Mouse (Mus musculus) limb, embryonic 13.5 days (tissue): ENCODE results near the gene Stard8. TPM values are rescaled to one million over a fixed set of nuclear protein-coding genes. Genes with fewer than 3 reads are reported as not detected.

ENCODE experiments used
- ATAC-seq: fragments of 200-750 bp; cut with Nextera tagmentation; 2 replicates; pipeline ENCODE4 v1.8.0; 2017; ENCODE audit warnings: low read depth, moderate number of reproducible peaks, moderate TSS enrichment; ENCODE audit not compliant: low FRiP score
- H3K27ac ChIP-seq: fragments of 300-500 bp; sonication (generic); 2 replicates; pipeline ENCODE4 v1.5.1; 2015; ENCODE audit warnings: inconsistent platforms, mild to moderate bottlenecking, moderate library complexity
- H3K27me3 ChIP-seq: fragments of 300-500 bp; sonication (generic); 2 replicates; pipeline ENCODE4 v1.6.1; 2015; ENCODE audit warnings: mild to moderate bottlenecking, inconsistent platforms
- H3K36me3 ChIP-seq: fragments of 300-500 bp; sonication (generic); 2 replicates; pipeline ENCODE4 v1.6.1; 2015; ENCODE audit warnings: inconsistent platforms, mild to moderate bottlenecking, moderate library complexity
- H3K4me1 ChIP-seq: fragments of 300-500 bp; sonication (generic); 2 replicates; pipeline ENCODE4 v1.6.1; 2015; ENCODE audit warnings: inconsistent platforms
- H3K4me2 ChIP-seq: fragments of 300-500 bp; sonication (generic); replicated peaks from 2 replicates; pipeline ENCODE4 v1.6.1; 2015; ENCODE audit warnings: inconsistent platforms, mild to moderate bottlenecking, moderate library complexity
- H3K4me3 ChIP-seq: fragments of 300-500 bp; sonication (generic); 2 replicates; pipeline ENCODE4 v1.5.1; 2015; ENCODE audit warnings: moderate library complexity, mild to moderate bottlenecking, inconsistent platforms
- H3K9ac ChIP-seq: fragments of 300-500 bp; sonication (generic); 2 replicates; pipeline ENCODE4 v1.6.1; 2015; ENCODE audit warnings: mild to moderate bottlenecking, inconsistent platforms
- H3K9me3 ChIP-seq: fragments of 300-500 bp; sonication (generic); 2 replicates; pipeline ENCODE4 v1.6.1; 2016; ENCODE audit warnings: inconsistent platforms
- WGBS: fragments of 180-500 bp; shearing (Covaris S2); methylation state at CpG from one replicate; pipeline ENCODE4 v1.1.7; 2015; 5-methylcytosine and 5-hydroxymethylcytosine counted together
- polyA plus RNA-seq: library from polyadenylated mRNA; unstranded; fragments of >200 nt; fragmentation: Nextera tagmentation; extraction: Ambion mirVana; gene quantifications from 2 replicates; pipeline ENCODE4 v1.2.1, GENCODE M21; 2015

Gene Stard8
- polyA plus RNA-seq, 1 experiment from 2014 or later, result 7.1 TPM

DNA sequence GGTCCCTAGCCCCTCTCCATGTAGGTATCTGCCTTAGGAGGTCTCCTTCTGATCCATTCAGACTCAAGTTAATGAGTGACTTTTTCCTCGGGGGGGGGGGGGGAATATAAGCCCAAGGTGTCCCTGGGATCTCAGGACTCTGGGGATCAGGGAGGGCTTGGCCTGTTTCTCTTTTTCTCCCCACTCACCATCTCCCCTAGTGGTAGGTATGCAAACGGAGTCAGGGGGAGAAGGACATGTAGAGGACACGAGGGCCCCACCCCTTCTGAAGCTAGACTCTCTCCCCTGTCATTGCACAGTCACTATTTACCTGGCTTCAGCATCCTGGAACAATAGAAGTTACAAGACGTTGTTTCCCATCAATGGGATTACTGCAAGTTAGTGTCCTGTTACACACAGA, 45.1 kb downstream of the Stard8 start:
- no peak for ATAC-seq
- Histone ChIP-seq H3K27ac (no peak overlapping the region), H3K36me3 (no peaks in the 10 kb centered on the region), H3K4me1 (peaks cover 5% of the 10 kb centered on the region; the same call in 1 of the 2 replicates), H3K4me2 (no peak overlapping the region), H3K27me3 (peaks cover 64% of the 10 kb centered on the region), H3K9ac (no peak overlapping the region), H3K9me3 (no peaks in the 10 kb centered on the region), H3K4me3 (no peak overlapping the region)
- 59% methylated on average over 3 of the region's 4 CpGs for WGBS

- Histone ChIP-seq H3K9me3 (no peaks in the 10 kb centered on the region), H3K4me3 (no peak overlapping the region), H3K4me1 (peaks cover 5% of the 10 kb centered on the region; the same call in 1 of the 2 replicates), H3K27ac (no peak overlapping the region), H3K4me2 (no peak overlapping the region), H3K9ac (no peak overlapping the region), H3K27me3 (peaks cover 57% of the 10 kb centered on the region), H3K36me3 (no peaks in the 10 kb centered on the region)
- no peak for ATAC-seq
- WGBS, result 54% methylated on average over 5 of the region's 5 CpGs
These were observed 46.2 kb downstream of the Stard8 start for GRCm38 (mm10) chrX:99049247-99049646.

DNA sequence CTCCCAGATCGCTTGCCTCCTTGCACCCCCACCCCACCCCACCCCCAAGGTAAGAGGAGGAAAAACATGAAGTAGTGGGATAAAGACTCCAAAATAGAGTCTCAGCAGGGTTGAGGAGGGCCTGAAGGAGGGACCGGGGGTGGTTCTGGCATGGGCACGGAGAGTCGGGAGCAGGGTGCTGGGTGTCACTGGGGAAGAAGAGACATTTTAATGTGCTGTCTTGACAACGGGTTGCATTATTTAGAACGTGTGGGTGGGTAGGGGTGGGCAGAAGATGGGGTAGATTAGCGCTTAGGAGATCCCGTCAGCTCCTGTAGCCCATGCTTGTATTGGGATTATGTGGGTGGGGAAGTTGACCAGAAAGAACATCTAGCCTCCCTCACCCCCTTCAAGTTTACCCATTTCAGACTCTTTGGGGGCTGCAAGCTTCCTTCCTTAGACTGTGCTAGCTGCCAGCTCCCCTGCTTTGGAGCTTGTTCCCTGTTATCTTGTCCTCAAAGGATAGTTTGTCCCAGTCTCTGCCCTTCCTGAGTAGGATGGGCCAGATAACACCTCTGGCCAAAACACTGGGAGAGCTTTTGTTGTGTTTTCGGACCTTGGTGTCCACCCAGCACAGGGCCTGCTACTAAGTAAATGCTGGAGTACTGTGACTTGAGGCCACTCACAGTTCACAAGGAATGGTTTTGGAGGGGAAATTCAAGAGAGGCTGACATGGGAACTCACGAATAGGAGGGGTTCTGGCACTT, 47.9 kb downstream of the Stard8 start:
- H3K4me1 ChIP-seq, result peaks cover 5% of the 10 kb centered on the region; the same call in 1 of the 2 replicates
- no peak overlapping the region for H3K4me2 ChIP-seq
- no peaks in the 10 kb centered on the region for H3K9me3 ChIP-seq
- H3K27me3 ChIP-seq, result peaks cover 49% of the 10 kb centered on the region
- no peak overlapping the region for H3K27ac ChIP-seq
- no peak for ATAC-seq
- no peaks in the 10 kb centered on the region for H3K36me3 ChIP-seq
- H3K4me3 ChIP-seq, result no peak overlapping the region
- WGBS, result 83% methylated on average over 10 of the region's 10 CpGs
- no peak overlapping the region for H3K9ac ChIP-seq

DNA sequence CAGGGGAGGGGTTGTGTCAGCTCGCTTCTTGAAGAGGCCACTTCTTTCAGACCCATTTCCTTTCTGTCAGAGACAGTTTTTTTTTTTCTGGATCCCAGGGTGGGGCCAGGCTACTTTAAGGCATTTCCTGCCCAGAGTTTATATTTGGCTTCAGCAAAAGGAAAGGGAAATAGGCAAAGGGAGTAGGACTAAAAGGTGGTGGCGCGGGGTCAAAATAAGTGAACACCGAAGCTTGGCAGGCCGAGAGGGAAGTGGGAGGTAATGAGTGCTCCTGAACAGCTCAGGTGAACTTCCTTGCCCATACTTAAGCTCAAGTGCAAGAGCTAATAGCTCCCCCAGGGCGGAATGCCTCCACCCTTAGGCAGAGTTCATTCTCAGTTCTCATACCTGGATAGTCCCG, 49.2 kb downstream of the Stard8 start:
- no peaks in the 10 kb centered on the region for H3K9me3 ChIP-seq
- no peaks in the 10 kb centered on the region for H3K36me3 ChIP-seq
- no peak for ATAC-seq
- H3K27me3 ChIP-seq, result peaks cover 39% of the 10 kb centered on the region
- no peak overlapping the region for H3K27ac ChIP-seq
- no peak overlapping the region for H3K4me3 ChIP-seq
- WGBS, result 77% methylated on average over 7 of the region's 7 CpGs
- no peak overlapping the region for H3K9ac ChIP-seq
- H3K4me1 ChIP-seq, result no peaks in the 10 kb centered on the region
- no peak overlapping the region for H3K4me2 ChIP-seq

GRCm38 (mm10) chrX:99054512-99054911, 51.5 kb downstream of the Stard8 start:
- no peak overlapping the region for H3K4me3 ChIP-seq
- no peaks in the 10 kb centered on the region for H3K9me3 ChIP-seq
- WGBS, result 78% methylated on average over 7 of the region's 7 CpGs
- no peaks in the 10 kb centered on the region for H3K36me3 ChIP-seq
- no peak for ATAC-seq
- no peak overlapping the region for H3K4me2 ChIP-seq
- H3K9ac ChIP-seq, result no peak overlapping the region
- H3K27me3 ChIP-seq, result peaks cover 36% of the 10 kb centered on the region
- no peaks in the 10 kb centered on the region for H3K4me1 ChIP-seq
- no peak overlapping the region for H3K27ac ChIP-seq

- 50% methylated on average over 6 of the region's 6 CpGs for WGBS
- Histone ChIP-seq H3K9ac (no peak overlapping the region), H3K9me3 (no peaks in the 10 kb centered on the region), H3K36me3 (no peaks in the 10 kb centered on the region), H3K4me2 (no peak overlapping the region), H3K27ac (no peak overlapping the region), H3K27me3 (peaks cover 42% of the 10 kb centered on the region), H3K4me1 (no peaks in the 10 kb centered on the region), H3K4me3 (no peak overlapping the region)
- no peak; the same call in 1 of the 2 replicates for ATAC-seq
These were observed 54.9 kb downstream of the Stard8 start for GRCm38 (mm10) chrX:99057772-99058440.

GRCm38 (mm10) chrX:99059119-99059518, 56.1 kb downstream of the Stard8 start:
- no peak for ATAC-seq
- Histone ChIP-seq H3K4me2 (no peak overlapping the region), H3K4me1 (no peaks in the 10 kb centered on the region), H3K27ac (no peak overlapping the region), H3K9me3 (no peaks in the 10 kb centered on the region), H3K9ac (no peak overlapping the region), H3K27me3 (peaks cover 38% of the 10 kb centered on the region), H3K4me3 (no peak overlapping the region), H3K36me3 (no peaks in the 10 kb centered on the region)
- WGBS, result 26% methylated on average over 4 of the region's 4 CpGs

- ATAC-seq, result no peak
- no peaks in the 10 kb centered on the region; the same call in 1 of the 2 replicates for H3K36me3 ChIP-seq
- no peaks in the 10 kb centered on the region for H3K4me1 ChIP-seq
- H3K9ac ChIP-seq, result no peak overlapping the region
- H3K4me2 ChIP-seq, result no peak overlapping the region
- H3K27me3 ChIP-seq, result peaks cover 15% of the 10 kb centered on the region; the same call in 1 of the 2 replicates
- H3K4me3 ChIP-seq, result no peak overlapping the region
- WGBS, result 90% methylated on average over 9 of the region's 9 CpGs
- H3K27ac ChIP-seq, result no peak overlapping the region
- no peaks in the 10 kb centered on the region for H3K9me3 ChIP-seq
These were observed 62.5 kb downstream of the Stard8 start for GRCm38 (mm10) chrX:99065582-99065981.

DNA sequence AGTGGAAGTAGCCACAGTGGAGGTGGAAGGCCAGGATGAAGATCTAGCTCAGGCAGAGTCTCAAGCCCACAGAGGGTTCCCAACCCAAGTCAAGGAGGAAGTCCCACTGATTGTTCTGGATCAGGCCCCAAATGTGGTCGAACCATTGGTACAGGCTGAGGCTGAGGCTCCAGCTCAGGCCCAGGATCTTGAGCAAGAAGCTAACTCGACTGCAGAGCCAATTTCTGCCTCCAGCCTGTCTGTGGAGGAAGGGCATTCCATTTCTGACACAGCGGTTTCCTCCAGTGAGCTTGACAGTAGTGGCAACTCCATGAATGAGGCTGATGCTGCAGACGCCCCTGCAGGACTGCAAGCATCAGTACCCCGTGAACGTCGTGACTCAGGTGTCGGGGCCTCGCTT, 63.5 kb downstream of the Stard8 start:
- Histone ChIP-seq H3K4me1 (no peaks in the 10 kb centered on the region), H3K9me3 (no peaks in the 10 kb centered on the region), H3K27ac (no peak overlapping the region), H3K36me3 (no peaks in the 10 kb centered on the region; the same call in 1 of the 2 replicates), H3K4me3 (no peak overlapping the region), H3K27me3 (peaks cover 18% of the 10 kb centered on the region; the same call in 1 of the 2 replicates), H3K9ac (no peak overlapping the region), H3K4me2 (no peak overlapping the region)
- WGBS, result 82% methylated on average over 9 of the region's 9 CpGs
- no peak for ATAC-seq

DNA sequence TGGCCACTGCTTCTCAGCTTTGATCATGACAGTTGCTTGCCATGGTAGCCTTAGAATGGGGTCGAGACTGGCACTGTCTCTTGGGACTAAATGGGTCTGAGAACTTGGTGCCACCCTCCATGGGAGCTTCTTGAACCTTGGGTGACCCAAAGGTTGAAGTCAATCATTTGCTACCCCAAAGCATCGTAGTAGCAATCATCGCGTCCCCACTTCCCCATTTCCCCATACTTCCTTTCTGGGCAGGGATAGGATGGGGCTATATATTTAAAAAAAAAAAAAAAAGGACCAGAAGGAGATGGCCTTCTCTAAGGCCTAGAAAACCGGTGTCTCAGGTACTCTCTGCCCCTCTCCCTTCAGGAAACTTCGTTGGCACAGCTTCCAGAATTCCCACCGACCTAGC, 64.2 kb downstream of the Stard8 start:
- H3K4me1 ChIP-seq, result no peaks in the 10 kb centered on the region
- peaks cover 16% of the 10 kb centered on the region; the same call in 1 of the 2 replicates for H3K27me3 ChIP-seq
- no peak overlapping the region for H3K27ac ChIP-seq
- H3K4me2 ChIP-seq, result no peak overlapping the region
- no peak for ATAC-seq
- no peaks in the 10 kb centered on the region for H3K9me3 ChIP-seq
- H3K9ac ChIP-seq, result no peak overlapping the region
- 79% methylated on average over 7 of the region's 7 CpGs for WGBS
- no peak overlapping the region for H3K4me3 ChIP-seq
- H3K36me3 ChIP-seq, result no peaks in the 10 kb centered on the region; the same call in 1 of the 2 replicates

DNA sequence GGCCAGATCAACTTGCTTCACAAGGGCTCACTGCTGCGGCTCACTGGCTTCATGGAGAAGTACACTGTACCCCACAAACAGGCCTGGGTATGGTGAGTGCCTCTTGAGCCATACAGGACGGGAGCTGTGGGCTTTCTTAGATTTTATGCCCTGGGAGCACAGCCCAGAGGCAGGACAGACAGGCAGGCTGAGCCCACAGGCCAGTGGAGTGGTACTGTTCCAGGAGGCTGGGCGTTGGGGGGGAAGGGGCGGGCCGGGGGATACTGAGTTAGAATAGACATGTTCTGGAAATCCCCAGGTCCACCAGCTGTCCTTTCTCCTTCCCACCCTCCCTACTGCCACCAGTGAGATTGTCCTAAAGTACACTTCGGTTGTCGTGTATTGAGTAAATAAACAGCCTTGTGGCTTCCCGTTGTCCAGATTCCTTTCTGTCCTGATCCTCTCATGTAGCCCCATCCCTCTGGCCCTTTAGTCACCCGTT, 64.7 kb downstream of the Stard8 start:
- no peak overlapping the region for H3K4me3 ChIP-seq
- no peak overlapping the region for H3K27ac ChIP-seq
- H3K4me2 ChIP-seq, result no peak overlapping the region
- H3K27me3 ChIP-seq, result peaks cover 16% of the 10 kb centered on the region; the same call in 1 of the 2 replicates
- no peaks in the 10 kb centered on the region; the same call in 1 of the 2 replicates for H3K36me3 ChIP-seq
- WGBS, result 82% methylated on average over 9 of the region's 9 CpGs
- H3K9me3 ChIP-seq, result no peaks in the 10 kb centered on the region
- no peak for ATAC-seq
- H3K9ac ChIP-seq, result no peak overlapping the region
- H3K4me1 ChIP-seq, result no peaks in the 10 kb centered on the region

DNA sequence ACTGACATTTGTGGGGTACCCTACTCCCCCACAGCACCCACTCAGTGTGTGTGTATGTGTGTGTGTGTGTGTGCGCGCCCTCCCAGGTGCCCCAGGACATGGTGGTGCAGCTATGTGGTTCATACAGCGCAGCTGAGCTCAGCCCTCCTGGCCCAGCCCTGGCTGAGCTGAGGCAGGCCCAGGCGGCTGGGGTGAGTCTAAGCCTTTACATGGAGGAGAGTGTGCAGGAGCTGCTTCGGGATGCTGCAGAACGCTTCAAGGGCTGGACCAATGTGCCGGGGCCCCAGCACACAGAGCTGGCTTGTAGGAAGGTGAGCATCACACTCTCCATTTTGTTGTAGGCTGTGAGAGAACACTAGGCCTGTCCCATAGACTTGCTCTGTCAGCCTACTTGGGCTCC, 68.1 kb downstream of the Stard8 start:
- Histone ChIP-seq H3K4me1 (no peaks in the 10 kb centered on the region), H3K27me3 (peaks cover 16% of the 10 kb centered on the region; the same call in 1 of the 2 replicates), H3K9me3 (no peaks in the 10 kb centered on the region), H3K4me2 (no peak overlapping the region), H3K4me3 (no peak overlapping the region), H3K9ac (no peak overlapping the region), H3K27ac (no peak overlapping the region), H3K36me3 (no peaks in the 10 kb centered on the region; the same call in 1 of the 2 replicates)
- WGBS, result 92% methylated on average over 7 of the region's 7 CpGs
- no peak for ATAC-seq
